Mouse (Mus musculus) CH12.LX (cell line): ENCODE data around the gene Sh2d6. TPM values are rescaled to one million over a fixed set of nuclear protein-coding genes. Genes with fewer than 3 reads are reported as not detected.

Source experiments
- DNase-seq: peaks from one replicate; pipeline ENCODE4 v3.0.0-alpha.2; 2013; ENCODE audit errors: extremely low read depth
- H3K27ac ChIP-seq: 2 replicates; pipeline ENCODE4 v1.5.1; 2012; ENCODE audit warnings: low read depth, mild to moderate bottlenecking, control low read depth, moderate library complexity; ENCODE audit not compliant: insufficient read depth
- H3K27me3 ChIP-seq: replicated peaks from 2 replicates; pipeline ENCODE3; 2012; ENCODE audit warnings: inconsistent platforms
- H3K36me3 ChIP-seq, 2 experiments: replicated peaks in 1 of 2; 2 replicates each; pipeline versions ENCODE3 to v1.6.1; 2012; ENCODE audit warnings: inconsistent platforms in 1 of 2, low read length in 1 of 2, mild to moderate bottlenecking in 1 of 2, mixed read lengths in 1 of 2, moderate library complexity in 1 of 2; ENCODE audit not compliant: control insufficient read depth in 1 of 2, insufficient read depth in 1 of 2
- H3K4me1 ChIP-seq, 2 experiments: 2 replicates each; pipeline ENCODE4 v1.6.1; 2012; ENCODE audit warnings: inconsistent platforms in 1 of 2, moderate library complexity in 1 of 2; ENCODE audit not compliant: insufficient read depth in 2 of 2, control insufficient read depth in 1 of 2
- H3K4me2 ChIP-seq: 2 replicates; pipeline ENCODE4 v1.6.1; 2012; ENCODE audit warnings: low read depth, mild to moderate bottlenecking, control low read depth; ENCODE audit not compliant: poor library complexity, insufficient read depth, severe bottlenecking
- H3K4me3 ChIP-seq, 3 experiments: fragments of 150-350 bp in 1 of 3; sonication (generic) in 1 of 3; replicated peaks in 1 of 3; 2 replicates each; pipeline versions ENCODE3 to v1.5.1; 2011 to 2012; ENCODE audit warnings: low read depth in 2 of 3, low read length in 2 of 3, mild to moderate bottlenecking in 2 of 3, moderate library complexity in 2 of 3, control low read depth in 1 of 3, improper control_type of control experiment in 1 of 3, inconsistent platforms in 1 of 3, mixed read lengths in 1 of 3; ENCODE audit not compliant: poor library complexity in 1 of 3
- H3K79me2 ChIP-seq: replicated peaks from 2 replicates; pipeline ENCODE4 v1.6.1; 2012; ENCODE audit warnings: mild to moderate bottlenecking, moderate library complexity; ENCODE audit not compliant: control insufficient read depth, poor library complexity, insufficient read depth, severe bottlenecking; ENCODE audit errors: extremely low read depth
- H3K9ac ChIP-seq: 2 replicates; pipeline ENCODE4 v1.6.1; 2012; ENCODE audit warnings: low read depth, mild to moderate bottlenecking, control low read depth, moderate library complexity; ENCODE audit not compliant: insufficient read depth
- H3K9me3 ChIP-seq: replicated peaks from 2 replicates; pipeline ENCODE3; 2012; ENCODE audit warnings: low read length, inconsistent platforms, mixed read lengths
- CHD1 ChIP-seq: IDR thresholded peaks from 2 replicates; pipeline ENCODE4 v1.6.1; 2012; ENCODE audit warnings: low read depth, low read length, improper control_type of control experiment, inconsistent platforms
- E2F4 ChIP-seq: IDR thresholded peaks from 2 replicates; pipeline ENCODE4 v1.6.1; 2011; ENCODE audit warnings: low read depth, low read length, improper control_type of control experiment; ENCODE audit not compliant: insufficient replicate concordance
- ELF1 ChIP-seq: IDR thresholded peaks from 2 replicates; pipeline ENCODE4 v1.6.1; 2014; ENCODE audit warnings: low read depth, mild to moderate bottlenecking, inconsistent platforms, low read length, improper control_type of control experiment
- EP300 ChIP-seq: IDR thresholded peaks from 2 replicates; pipeline ENCODE4 v1.6.1; 2011; ENCODE audit warnings: low read length, improper control_type of control experiment
- ETS1 ChIP-seq: conservative IDR thresholded peaks from 2 replicates; pipeline ENCODE4 v1.6.1; 2012; ENCODE audit warnings: low read depth, mild to moderate bottlenecking, inconsistent platforms, low read length, improper control_type of control experiment, moderate library complexity
- GABPA ChIP-seq: IDR thresholded peaks from 2 replicates; pipeline ENCODE4 v1.6.1; 2012; ENCODE audit warnings: low read depth, low read length, improper control_type of control experiment, inconsistent platforms; ENCODE audit not compliant: insufficient replicate concordance
- IRF4 ChIP-seq: IDR thresholded peaks from 2 replicates; pipeline ENCODE4 v1.6.1; 2014; ENCODE audit warnings: low read depth, mild to moderate bottlenecking, inconsistent platforms, low read length, improper control_type of control experiment
- MAFK ChIP-seq: IDR thresholded peaks from 2 replicates; pipeline ENCODE4 v1.6.1; 2011; ENCODE audit warnings: low read length, improper control_type of control experiment; ENCODE audit not compliant: insufficient replicate concordance
- MAZ ChIP-seq: IDR thresholded peaks from 2 replicates; pipeline ENCODE4 v1.6.1; 2012; ENCODE audit warnings: low read depth, mild to moderate bottlenecking, inconsistent platforms, low read length, improper control_type of control experiment, moderate library complexity
- MEF2A ChIP-seq: IDR thresholded peaks from 2 replicates; pipeline ENCODE4 v1.6.1; 2014; ENCODE audit warnings: low read depth, mild to moderate bottlenecking, inconsistent platforms, low read length, improper control_type of control experiment, borderline replicate concordance
- MXI1 ChIP-seq: IDR thresholded peaks from 2 replicates; pipeline ENCODE4 v1.6.1; 2011; ENCODE audit warnings: mild to moderate bottlenecking, low read depth, low read length, improper control_type of control experiment
- NELFE ChIP-seq: IDR thresholded peaks from 2 replicates; pipeline ENCODE4 v1.6.1; 2011; ENCODE audit warnings: low read depth, low read length, improper control_type of control experiment
- NRF1 ChIP-seq: IDR thresholded peaks from 2 replicates; pipeline ENCODE4 v1.6.1; 2014; ENCODE audit warnings: low read depth, mild to moderate bottlenecking, inconsistent platforms, low read length, improper control_type of control experiment, moderate library complexity
- POLR2AphosphoS2 ChIP-seq: IDR thresholded peaks from 2 replicates; pipeline ENCODE4 v1.6.1; 2011; ENCODE audit warnings: low read depth, low read length, improper control_type of control experiment
- RAD21 ChIP-seq: IDR thresholded peaks from 2 replicates; pipeline ENCODE4 v1.6.1; 2011; ENCODE audit warnings: low read depth, mild to moderate bottlenecking, low read length, improper control_type of control experiment, moderate library complexity
- SIN3A ChIP-seq: IDR thresholded peaks from 2 replicates; pipeline ENCODE4 v1.6.1; 2012; ENCODE audit warnings: low read length, improper control_type of control experiment, inconsistent platforms
- SMC3 ChIP-seq: IDR thresholded peaks from 2 replicates; pipeline ENCODE4 v1.6.1; 2011; ENCODE audit warnings: low read depth, low read length, improper control_type of control experiment
- TCF12 ChIP-seq: IDR thresholded peaks from 2 replicates; pipeline ENCODE4 v1.6.1; 2014; ENCODE audit warnings: low read depth, mild to moderate bottlenecking, inconsistent platforms, low read length, improper control_type of control experiment
- UBTF ChIP-seq: IDR thresholded peaks from 2 replicates; pipeline ENCODE4 v1.6.1; 2012; ENCODE audit warnings: low read depth, mild to moderate bottlenecking, inconsistent platforms, low read length, improper control_type of control experiment, moderate library complexity
- USF1 ChIP-seq: IDR thresholded peaks from 2 replicates; pipeline ENCODE4 v1.6.1; 2014; ENCODE audit warnings: low read depth, mild to moderate bottlenecking, inconsistent platforms, low read length, improper control_type of control experiment
- ZMIZ1 ChIP-seq: IDR thresholded peaks from 2 replicates; pipeline ENCODE4 v1.6.1; 2012; ENCODE audit warnings: low read depth, mild to moderate bottlenecking, inconsistent platforms, low read length, improper control_type of control experiment
- dilution Hi-C: fragments of 300-500 bp; cut with MboI; formaldehyde crosslinking; loops from 2 replicates; pipeline ENCODE4 v1.14.3; 2020; ENCODE audit warnings: low sequenced_read_pairs; ENCODE audit not compliant: extremely low pct_unique_long_range_greater_than_20kb, extremely low pct_ligation_motif_present
- in situ Hi-C: fragments of 300-500 bp; cut with MboI; formaldehyde crosslinking; loops from 3 replicates; pipeline ENCODE4 v1.14.3; 2019; ENCODE audit warnings: low sequenced_read_pairs, low pct_ligation_motif_present, low pct_unique_long_range_greater_than_20kb, mixed read lengths
- polyA plus RNA-seq: library from polyadenylated mRNA; unstranded; fragments of >175 nt; gene quantifications from 2 replicates; pipeline ENCODE4 v1.2.1, GENCODE M21; 2012; ENCODE audit warnings: low read depth; ENCODE audit not compliant: insufficient read length
- total RNA-seq, 2 experiments: library from RNA; depleted of rRNA; stranded (reverse); fragments of 300-350 nt in 1 of 2; fragments of >200 nt in 1 of 2; gene quantifications; 2 replicates each; pipeline ENCODE4 v1.2.3; 2012 to 2014

Gene Sh2d6
- total and polyA plus RNA-seq, 3 experiments: 0.78 to 4.9 (median 1.7) TPM

DNA sequence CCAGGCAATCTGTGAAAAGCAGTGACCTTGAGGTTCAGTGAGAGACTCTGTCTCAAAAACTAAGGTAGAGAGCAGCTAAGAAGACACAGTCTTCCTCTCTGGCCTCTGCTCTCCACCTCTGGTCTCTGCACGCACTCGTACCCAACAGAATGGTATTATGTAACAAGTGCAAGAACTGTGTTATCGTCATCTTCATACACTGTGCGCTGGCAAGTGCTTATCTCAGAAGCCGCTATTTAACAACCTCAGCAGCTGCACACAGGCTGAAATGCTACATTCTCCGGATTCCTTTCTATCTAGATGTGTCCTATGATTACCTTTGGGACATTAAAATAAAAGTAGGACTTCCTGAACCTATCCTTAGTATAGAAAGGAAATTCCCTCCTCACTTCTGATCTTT is 28.6 kb downstream of the Sh2d6 start:
- dilution Hi-C loops: no loop called here
- Histone ChIP-seq H3K36me3 (no peaks in the 10 kb centered on the region), H3K79me2 (no peaks in the 10 kb centered on the region), H3K4me1 (peaks cover 0 to 9% of the 10 kb centered on the region in 2 experiments; a peak in 3 of 4 replicates), H3K4me2 (no peak overlapping the region), H3K4me3 (no peak overlapping the region), H3K9ac (no peak overlapping the region), H3K9me3 (no peaks in the 10 kb centered on the region), H3K27me3 (no peaks in the 10 kb centered on the region), H3K27ac (no peak overlapping the region)
- no peak for DNase-seq
- TF ChIP-seq RAD21 (no peak), ELF1 (no peak), MAZ (no peak), MXI1 (no peak), EP300 (no peak), E2F4 (no peak), NRF1 (no peak), SMC3 (no peak)
- in situ Hi-C loops: no loop called here

DNA sequence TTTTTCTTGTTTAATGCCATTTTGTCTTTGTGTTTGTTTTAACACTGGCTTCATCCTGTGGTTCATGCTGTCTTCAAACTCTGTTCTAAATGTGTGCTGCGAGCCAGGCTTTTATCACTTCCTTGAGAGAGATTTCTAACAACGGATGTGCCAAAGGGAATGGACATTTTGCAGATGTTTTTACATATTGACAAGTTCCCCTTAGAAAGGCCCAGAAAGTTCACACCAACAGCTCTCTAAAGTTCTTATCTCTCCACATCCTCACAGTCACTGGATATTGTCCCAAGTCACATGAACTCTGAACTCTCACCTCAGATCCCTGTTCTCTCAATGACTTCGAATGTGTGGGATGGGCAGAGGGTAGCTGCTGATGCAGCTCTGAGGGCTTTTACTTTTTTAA is 30.4 kb downstream of the Sh2d6 start:
- no peak overlapping the region for H3K9ac ChIP-seq
- no peaks in the 10 kb centered on the region for H3K79me2 ChIP-seq
- TF ChIP-seq RAD21 (no peak), SIN3A (no peak), UBTF (no peak), NELFE (no peak), POLR2AphosphoS2 (no peak), CHD1 (no peak), IRF4 (no peak), TCF12 (no peak), MAFK (no peak), USF1 (no peak), EP300 (no peak), ZMIZ1 (no peak), MEF2A (no peak), GABPA (no peak), ETS1 (no peak)
- TF ChIP-seq, all 38 proteins: peak for 0
- H3K4me2 ChIP-seq: no peak overlapping the region
- dilution Hi-C loops: no loop called here
- no peaks in the 10 kb centered on the region for H3K27me3 ChIP-seq
- no peak overlapping the region for H3K4me3 ChIP-seq
- H3K4me1 ChIP-seq: peaks cover 2 to 18% of the 10 kb centered on the region in 2 experiments; a peak in 3 of 4 replicates
- H3K36me3 ChIP-seq: no peaks in the 10 kb centered on the region
- in situ Hi-C loops: no loop called here
- no peak overlapping the region for H3K27ac ChIP-seq
- H3K9me3 ChIP-seq: no peaks in the 10 kb centered on the region
- DNase-seq: no peak
